Mouse (Mus musculus): ENCODE data around the gene Celf2. TPM values are rescaled to one million over a fixed set of nuclear protein-coding genes. Genes with fewer than 3 reads are reported as not detected.
A peak's percentile ranks its signal among the peaks of the same experiment; 100 is the strongest.

Celf2 gene
- polyA plus RNA-seq, 1 experiment from 2014 or later = 20.4 TPM

GRCm38 (mm10) chr2:7144871-7145270 lies 364.5 kb downstream of the Celf2 start:
- WGBS = 98% methylated on average over 1 of the region's 1 CpGs
- H3K36me3 ChIP-seq = no peaks in the 10 kb centered on the region
- no peaks in the 10 kb centered on the region for H3K4me1 ChIP-seq
- H3K9ac ChIP-seq = no peak overlapping the region
- ATAC-seq (replicated peaks; ENCODE audit: low FRiP score) = no peak
- no peaks in the 10 kb centered on the region for H3K27me3 ChIP-seq
- no peak overlapping the region for H3K27ac ChIP-seq
- no peaks in the 10 kb centered on the region for H3K9me3 ChIP-seq (replicated peaks)
- no peak overlapping the region for H3K4me3 ChIP-seq (replicated peaks)
- no peak overlapping the region for H3K4me2 ChIP-seq

- Histone ChIP-seq H3K27ac (no peak overlapping the region), H3K36me3 (no peaks in the 10 kb centered on the region), H3K9me3 (replicated peaks) (no peaks in the 10 kb centered on the region), H3K27me3 (no peaks in the 10 kb centered on the region), H3K9ac (no peak overlapping the region), H3K4me3 (replicated peaks) (no peak overlapping the region), H3K4me1 (peaks cover 5% of the 10 kb centered on the region; the same call in 1 of the 2 replicates), H3K4me2 (no peak overlapping the region)
- WGBS = 85% methylated on average over 2 of the region's 2 CpGs
- ATAC-seq (replicated peaks; ENCODE audit: low FRiP score) = no peak
Observed at GRCm38 (mm10) chr2:7123366-7123765, 386.0 kb downstream of the Celf2 start.

GRCm38 (mm10) chr2:7115801-7116200 lies 393.6 kb downstream of the Celf2 start:
- ATAC-seq (replicated peaks; ENCODE audit: low FRiP score) = peak; percentile 92

GRCm38 (mm10) chr2:7115161-7115560 lies 394.2 kb downstream of the Celf2 start:
- no peak overlapping the region for H3K4me3 ChIP-seq (replicated peaks)
- H3K4me1 ChIP-seq = peaks cover 18% of the 10 kb centered on the region
- H3K9ac ChIP-seq = no peak overlapping the region
- no peaks in the 10 kb centered on the region for H3K36me3 ChIP-seq
- H3K27ac ChIP-seq = 0 out of 2 replicates have a peak overlapping the region, but pooled peaks have one; percentile 18
- H3K4me2 ChIP-seq = no peak overlapping the region
- peak; percentile 84 for ATAC-seq (replicated peaks; ENCODE audit: low FRiP score)
- no peaks in the 10 kb centered on the region for H3K9me3 ChIP-seq (replicated peaks)
- 49% methylated on average over 3 of the region's 3 CpGs for WGBS
- no peaks in the 10 kb centered on the region for H3K27me3 ChIP-seq

More at GRCm38 (mm10) chr2:7115801-7116200, 393.6 kb downstream of the Celf2 start:
- Histone ChIP-seq H3K27me3 (no peaks in the 10 kb centered on the region), H3K4me2 (no peak overlapping the region), H3K9me3 (replicated peaks) (no peaks in the 10 kb centered on the region), H3K4me1 (peaks cover 18% of the 10 kb centered on the region), H3K4me3 (replicated peaks) (no peak overlapping the region), H3K27ac (no peak overlapping the region), H3K9ac (no peak overlapping the region), H3K36me3 (no peaks in the 10 kb centered on the region)
- WGBS = 7% methylated on average over 2 of the region's 2 CpGs

GRCm38 (mm10) chr2:7113738-7114137 lies 395.6 kb downstream of the Celf2 start:
- H3K27me3 ChIP-seq = no peaks in the 10 kb centered on the region
- ATAC-seq (replicated peaks; ENCODE audit: low FRiP score) = no peak
- no peaks in the 10 kb centered on the region for H3K9me3 ChIP-seq (replicated peaks)
- WGBS = 72% methylated on average over 4 of the region's 4 CpGs
- H3K9ac ChIP-seq = no peak overlapping the region
- no peaks in the 10 kb centered on the region for H3K36me3 ChIP-seq
- H3K27ac ChIP-seq = no peak overlapping the region
- no peak overlapping the region for H3K4me3 ChIP-seq (replicated peaks)
- H3K4me2 ChIP-seq = no peak overlapping the region
- H3K4me1 ChIP-seq = peaks cover 18% of the 10 kb centered on the region

- H3K27me3 ChIP-seq = no peaks in the 10 kb centered on the region
- peaks cover 18% of the 10 kb centered on the region for H3K4me1 ChIP-seq
- H3K36me3 ChIP-seq = no peaks in the 10 kb centered on the region
- H3K9ac ChIP-seq = no peak overlapping the region
- no peak overlapping the region for H3K27ac ChIP-seq
- H3K9me3 ChIP-seq (replicated peaks) = no peaks in the 10 kb centered on the region
- no peak overlapping the region for H3K4me3 ChIP-seq (replicated peaks)
- 61% methylated on average over 4 of the region's 4 CpGs for WGBS
- no peak for ATAC-seq (replicated peaks; ENCODE audit: low FRiP score)
- no peak overlapping the region for H3K4me2 ChIP-seq
Observed at GRCm38 (mm10) chr2:7112156-7112813, 397.1 kb downstream of the Celf2 start.

- no peak overlapping the region for H3K4me2 ChIP-seq
- H3K9me3 ChIP-seq (replicated peaks) = no peaks in the 10 kb centered on the region
- H3K27ac ChIP-seq = no peak overlapping the region
- no peak overlapping the region for H3K9ac ChIP-seq
- no peaks in the 10 kb centered on the region for H3K27me3 ChIP-seq
- 58% methylated on average over 3 of the region's 3 CpGs for WGBS
- H3K4me1 ChIP-seq = peaks cover 5% of the 10 kb centered on the region
- H3K36me3 ChIP-seq = no peaks in the 10 kb centered on the region
- H3K4me3 ChIP-seq (replicated peaks) = no peak overlapping the region
- ATAC-seq (replicated peaks; ENCODE audit: low FRiP score) = no peak
Observed at GRCm38 (mm10) chr2:7093414-7093813, 415.9 kb downstream of the Celf2 start.

- Histone ChIP-seq H3K27me3 (no peaks in the 10 kb centered on the region), H3K4me1 (peaks cover 6% of the 10 kb centered on the region), H3K4me2 (no peak overlapping the region), H3K9ac (no peak overlapping the region), H3K4me3 (replicated peaks) (no peak overlapping the region), H3K9me3 (replicated peaks) (no peaks in the 10 kb centered on the region), H3K36me3 (no peaks in the 10 kb centered on the region), H3K27ac (no peak overlapping the region)
- ATAC-seq (replicated peaks; ENCODE audit: low FRiP score) = no peak
- WGBS = 94% methylated on average over 5 of the region's 5 CpGs
Observed at GRCm38 (mm10) chr2:7092641-7093040, 416.7 kb downstream of the Celf2 start.

- H3K4me1 ChIP-seq = peaks cover 9% of the 10 kb centered on the region
- no peak overlapping the region for H3K4me2 ChIP-seq
- no peaks in the 10 kb centered on the region for H3K36me3 ChIP-seq
- H3K27me3 ChIP-seq = no peaks in the 10 kb centered on the region
- H3K9me3 ChIP-seq (replicated peaks) = no peaks in the 10 kb centered on the region
- 71% methylated on average over 1 of the region's 1 CpGs for WGBS
- no peak overlapping the region for H3K27ac ChIP-seq
- H3K4me3 ChIP-seq (replicated peaks) = no peak overlapping the region
- no peak for ATAC-seq (replicated peaks; ENCODE audit: low FRiP score)
- H3K9ac ChIP-seq = no peak overlapping the region
Observed at GRCm38 (mm10) chr2:7090496-7090895, 418.9 kb downstream of the Celf2 start.

GRCm38 (mm10) chr2:7089069-7089834 lies 420.1 kb downstream of the Celf2 start:
- no peaks in the 10 kb centered on the region for H3K27me3 ChIP-seq
- H3K36me3 ChIP-seq = no peaks in the 10 kb centered on the region
- H3K4me1 ChIP-seq = peaks cover 9% of the 10 kb centered on the region
- 42% methylated on average over 7 of the region's 7 CpGs for WGBS
- H3K9me3 ChIP-seq (replicated peaks) = no peaks in the 10 kb centered on the region
- H3K9ac ChIP-seq = no peak overlapping the region
- no peak overlapping the region for H3K4me2 ChIP-seq
- ATAC-seq (replicated peaks; ENCODE audit: low FRiP score) = no peak
- no peak overlapping the region for H3K27ac ChIP-seq
- no peak overlapping the region for H3K4me3 ChIP-seq (replicated peaks)

GRCm38 (mm10) chr2:7088536-7088935 lies 420.8 kb downstream of the Celf2 start:
- Histone ChIP-seq H3K4me2 (no peak overlapping the region), H3K9ac (no peak overlapping the region), H3K4me1 (peaks cover 11% of the 10 kb centered on the region), H3K27me3 (no peaks in the 10 kb centered on the region), H3K4me3 (replicated peaks) (no peak overlapping the region), H3K27ac (no peak overlapping the region), H3K9me3 (replicated peaks) (no peaks in the 10 kb centered on the region), H3K36me3 (no peaks in the 10 kb centered on the region)
- WGBS = 42% methylated on average over 4 of the region's 4 CpGs
- no peak for ATAC-seq (replicated peaks; ENCODE audit: low FRiP score)

GRCm38 (mm10) chr2:7087480-7087879 lies 421.9 kb downstream of the Celf2 start:
- ATAC-seq (replicated peaks; ENCODE audit: low FRiP score) = no peak
- no peak overlapping the region for H3K27ac ChIP-seq
- no peak overlapping the region for H3K9ac ChIP-seq
- no peaks in the 10 kb centered on the region for H3K27me3 ChIP-seq
- H3K4me1 ChIP-seq = peaks cover 11% of the 10 kb centered on the region
- H3K36me3 ChIP-seq = no peaks in the 10 kb centered on the region
- H3K4me3 ChIP-seq (replicated peaks) = no peak overlapping the region
- 52% methylated on average over 14 of the region's 14 CpGs for WGBS
- H3K4me2 ChIP-seq = no peak overlapping the region
- H3K9me3 ChIP-seq (replicated peaks) = no peaks in the 10 kb centered on the region

Data from kidney, embryonic 15.5 days (tissue).